Mouse (Mus musculus): Measurements from ENCODE around the gene Khsrp. TPM values are rescaled to one million over a fixed set of nuclear protein-coding genes. Genes with fewer than 3 reads are reported as not detected.

Gene Khsrp
- polyA plus RNA-seq, 1 experiment, result 49.7 TPM

DNA sequence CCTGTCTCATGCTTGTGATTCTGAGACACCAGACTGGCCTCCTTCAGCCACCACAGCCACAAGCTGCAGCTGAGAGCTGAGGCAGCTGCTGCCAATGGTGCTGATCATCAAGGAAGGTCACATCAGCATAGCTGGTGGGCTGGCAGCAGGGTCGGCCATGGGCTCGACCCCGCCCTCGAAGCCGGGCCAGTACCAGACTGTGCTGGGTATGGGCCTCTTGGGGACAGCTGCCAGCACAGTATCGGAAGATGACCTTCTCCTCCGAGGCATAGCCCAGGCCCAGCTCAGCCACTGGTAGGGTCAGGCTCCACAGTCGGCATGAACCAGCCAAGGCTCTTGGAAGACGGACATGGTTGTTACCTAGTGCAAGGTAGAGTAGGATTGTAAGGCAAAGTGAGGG, 31.9 kb downstream of the Khsrp start:
- DNase-seq, result no peak
- TF ChIP-seq POLR2A (IDR thresholded peaks at IDR 0.05; ENCODE audit: low read depth, low read length), result no peak
- no peak for TF ChIP-seq CTCF (conservative IDR thresholded peaks at IDR 0.05; ENCODE audit: insufficient read depth, insufficient read length, low read depth, low read length)
- no peak overlapping the region for H3K27ac ChIP-seq (ENCODE audit: insufficient read depth, low read depth, low read length)
- no peak overlapping the region for H3K4me3 ChIP-seq (ENCODE audit: insufficient read depth, low read depth, low read length)
- no peaks in the 10 kb centered on the region for H3K36me3 ChIP-seq (ENCODE audit: control insufficient read depth, insufficient read depth, low read length)
- peaks cover 3% of the 10 kb centered on the region; the same call in 1 of the 2 replicates for H3K4me1 ChIP-seq (ENCODE audit: control insufficient read depth, insufficient read depth, low read length)
- no peaks in the 10 kb centered on the region for H3K27me3 ChIP-seq (replicated peaks; ENCODE audit: control insufficient read depth, insufficient read depth, low read length)
- 92% methylated on average over 9 of the region's 9 CpGs for WGBS

DNA sequence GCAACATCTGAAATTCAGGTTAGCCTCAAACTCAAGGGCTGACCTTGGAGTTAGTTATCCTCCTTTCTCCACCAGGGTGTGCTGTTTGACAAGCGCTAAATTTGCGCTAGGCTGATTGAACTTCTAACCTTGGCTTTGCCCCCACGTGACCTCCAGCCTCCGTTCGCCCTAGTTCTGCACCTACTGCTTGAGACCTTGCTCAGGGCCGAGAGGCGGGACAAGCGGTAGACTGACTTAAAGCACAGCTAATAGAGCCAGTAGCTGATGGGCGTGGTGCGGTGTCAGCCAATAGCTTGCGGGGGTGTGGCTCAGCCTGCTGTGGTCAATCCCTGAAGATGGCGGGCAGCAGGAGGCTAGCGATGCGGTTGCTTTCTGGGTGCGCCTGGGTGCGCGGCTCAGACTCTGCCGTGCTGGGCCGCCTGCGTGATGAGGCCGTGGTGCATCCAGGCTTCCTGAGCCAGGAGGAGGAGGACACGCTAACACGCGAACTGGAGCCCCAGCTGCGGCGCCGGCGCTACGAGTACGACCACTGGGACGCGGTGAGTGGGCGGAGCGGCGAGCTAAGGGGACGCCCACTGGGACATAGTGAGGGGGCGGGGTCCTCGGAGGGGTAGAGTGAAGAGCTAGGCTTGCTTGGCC, 34.2 kb downstream of the Khsrp start, which contains the start of gene Alkbh7:
TSS of gene Alkbh7 (plus strand) at position 311 of the 639 bp plus-strand sequence.
- peak; percentile 99 for DNase-seq
- no peaks in the 10 kb centered on the region; the same call in 1 of the 2 replicates for H3K36me3 ChIP-seq (ENCODE audit: control insufficient read depth, insufficient read depth, low read length)
- no peaks in the 10 kb centered on the region for H3K27me3 ChIP-seq (replicated peaks; ENCODE audit: control insufficient read depth, insufficient read depth, low read length)
- TF ChIP-seq POLR2A (IDR thresholded peaks at IDR 0.05; ENCODE audit: low read depth, low read length) (no peak), CTCF (conservative IDR thresholded peaks at IDR 0.05; ENCODE audit: insufficient read depth, insufficient read length, low read depth, low read length) (peak; percentile 93)
- H3K4me3 ChIP-seq (ENCODE audit: insufficient read depth, low read depth, low read length), result peak within 1 kb of the TSS; percentile 90
- H3K4me1 ChIP-seq (ENCODE audit: control insufficient read depth, insufficient read depth, low read length), result peaks cover 3% of the 10 kb centered on the region; the same call in 1 of the 2 replicates
- peak within 1 kb of the TSS; percentile 82 for H3K27ac ChIP-seq (ENCODE audit: insufficient read depth, low read depth, low read length)
- under 1% methylated on average over 38 of the region's 38 CpGs for WGBS

DNA sequence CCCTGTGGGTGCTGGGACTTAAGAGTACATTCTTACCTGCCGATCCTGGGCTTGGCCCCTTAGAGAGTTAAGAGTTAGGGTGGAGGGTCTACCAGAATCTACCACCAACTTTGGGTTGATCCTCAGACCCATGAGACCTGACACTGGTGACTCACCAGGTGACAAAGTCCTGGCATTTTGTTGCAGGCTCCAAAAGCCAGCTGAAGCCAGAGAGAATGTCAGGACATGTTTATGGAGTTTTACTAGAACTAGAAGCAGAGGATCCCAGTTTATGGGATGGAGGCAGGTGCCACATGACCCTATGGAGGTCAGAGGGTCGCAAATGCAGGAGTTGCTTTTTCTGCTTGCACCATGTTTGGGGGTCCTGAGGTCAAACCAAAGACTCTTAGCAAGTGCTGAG, 34.8 kb downstream of the Khsrp start:
- DNase-seq, result no peak

DNA sequence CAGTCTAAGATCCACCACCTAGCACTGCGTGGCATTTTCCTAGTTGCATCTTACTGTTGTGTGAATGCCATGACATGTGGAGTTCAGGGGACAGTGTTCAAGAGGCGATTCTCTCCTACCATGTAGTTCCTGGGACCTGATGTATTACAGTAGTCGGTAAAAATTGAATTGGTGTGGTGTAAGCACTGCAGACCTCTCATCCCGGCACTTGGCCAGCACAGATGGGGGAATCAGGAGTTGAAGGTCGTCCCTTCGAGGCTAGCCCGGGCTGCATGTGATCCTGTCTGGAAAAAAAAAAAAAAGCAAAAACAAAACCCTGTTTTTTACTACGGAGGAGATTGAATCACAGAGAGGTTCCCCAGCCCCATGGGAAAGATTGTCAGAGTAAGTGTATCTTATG, 36.3 kb downstream of the Khsrp start:
- no peak overlapping the region for H3K27ac ChIP-seq (ENCODE audit: insufficient read depth, low read depth, low read length)
- H3K36me3 ChIP-seq (ENCODE audit: control insufficient read depth, insufficient read depth, low read length), result no peaks in the 10 kb centered on the region; the same call in 1 of the 2 replicates
- H3K4me1 ChIP-seq (ENCODE audit: control insufficient read depth, insufficient read depth, low read length), result peaks cover 7% of the 10 kb centered on the region; the same call in 1 of the 2 replicates
- WGBS, result 84% methylated on average over 8 of the region's 8 CpGs
- TF ChIP-seq CTCF (conservative IDR thresholded peaks at IDR 0.05; ENCODE audit: insufficient read depth, insufficient read length, low read depth, low read length) (no peak), POLR2A (IDR thresholded peaks at IDR 0.05; ENCODE audit: low read depth, low read length) (no peak)
- no peak for DNase-seq
- H3K4me3 ChIP-seq (ENCODE audit: insufficient read depth, low read depth, low read length), result no peak overlapping the region
- no peaks in the 10 kb centered on the region for H3K27me3 ChIP-seq (replicated peaks; ENCODE audit: control insufficient read depth, insufficient read depth, low read length)

More for the DNA sequence above, 34.8 kb downstream of the Khsrp start:
- H3K4me1 ChIP-seq (ENCODE audit: control insufficient read depth, insufficient read depth, low read length), result peaks cover 3% of the 10 kb centered on the region; the same call in 1 of the 2 replicates
- H3K36me3 ChIP-seq (ENCODE audit: control insufficient read depth, insufficient read depth, low read length), result no peaks in the 10 kb centered on the region; the same call in 1 of the 2 replicates
- no peak overlapping the region for H3K27ac ChIP-seq (ENCODE audit: insufficient read depth, low read depth, low read length)
- H3K4me3 ChIP-seq (ENCODE audit: insufficient read depth, low read depth, low read length), result no peak overlapping the region
- H3K27me3 ChIP-seq (replicated peaks; ENCODE audit: control insufficient read depth, insufficient read depth, low read length), result no peaks in the 10 kb centered on the region
- WGBS, result 61% methylated on average over 2 of the region's 2 CpGs
- TF ChIP-seq POLR2A (IDR thresholded peaks at IDR 0.05; ENCODE audit: low read depth, low read length), result no peak
- TF ChIP-seq CTCF (conservative IDR thresholded peaks at IDR 0.05; ENCODE audit: insufficient read depth, insufficient read length, low read depth, low read length), result no peak

DNA sequence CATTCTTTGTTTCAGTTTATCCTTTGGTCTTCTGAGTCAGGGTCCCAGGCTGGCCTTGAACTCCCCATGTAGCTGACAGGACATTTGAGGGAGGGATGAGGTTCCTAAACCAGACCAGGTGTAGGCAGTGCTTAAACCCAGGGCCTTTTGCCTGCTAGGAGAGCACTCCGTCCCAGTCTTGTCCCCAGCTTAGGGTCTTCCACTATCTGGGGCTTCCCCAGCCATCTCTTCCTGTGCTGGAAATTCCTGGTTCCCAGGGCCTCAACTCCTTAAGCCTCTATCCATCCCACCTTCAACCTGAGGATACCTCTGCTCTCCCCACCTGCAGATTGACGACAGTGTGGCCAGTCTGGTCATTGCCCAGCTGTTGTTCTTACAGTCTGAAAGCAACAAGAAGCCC, 40.4 kb downstream of the Khsrp start:
- peaks cover 4% of the 10 kb centered on the region; the same call in 1 of the 2 replicates for H3K4me1 ChIP-seq (ENCODE audit: control insufficient read depth, insufficient read depth, low read length)
- H3K36me3 ChIP-seq (ENCODE audit: control insufficient read depth, insufficient read depth, low read length), result no peaks in the 10 kb centered on the region; the same call in 1 of the 2 replicates
- peak overlapping the region; percentile 95 for H3K4me3 ChIP-seq (ENCODE audit: insufficient read depth, low read depth, low read length)
- no peaks in the 10 kb centered on the region for H3K27me3 ChIP-seq (replicated peaks; ENCODE audit: control insufficient read depth, insufficient read depth, low read length)
- TF ChIP-seq POLR2A (IDR thresholded peaks at IDR 0.05; ENCODE audit: low read depth, low read length) (no peak), CTCF (conservative IDR thresholded peaks at IDR 0.05; ENCODE audit: insufficient read depth, insufficient read length, low read depth, low read length) (no peak)
- WGBS, result 69% methylated on average over 2 of the region's 2 CpGs
- no peak overlapping the region for H3K27ac ChIP-seq (ENCODE audit: insufficient read depth, low read depth, low read length)
- DNase-seq, result no peak

DNA sequence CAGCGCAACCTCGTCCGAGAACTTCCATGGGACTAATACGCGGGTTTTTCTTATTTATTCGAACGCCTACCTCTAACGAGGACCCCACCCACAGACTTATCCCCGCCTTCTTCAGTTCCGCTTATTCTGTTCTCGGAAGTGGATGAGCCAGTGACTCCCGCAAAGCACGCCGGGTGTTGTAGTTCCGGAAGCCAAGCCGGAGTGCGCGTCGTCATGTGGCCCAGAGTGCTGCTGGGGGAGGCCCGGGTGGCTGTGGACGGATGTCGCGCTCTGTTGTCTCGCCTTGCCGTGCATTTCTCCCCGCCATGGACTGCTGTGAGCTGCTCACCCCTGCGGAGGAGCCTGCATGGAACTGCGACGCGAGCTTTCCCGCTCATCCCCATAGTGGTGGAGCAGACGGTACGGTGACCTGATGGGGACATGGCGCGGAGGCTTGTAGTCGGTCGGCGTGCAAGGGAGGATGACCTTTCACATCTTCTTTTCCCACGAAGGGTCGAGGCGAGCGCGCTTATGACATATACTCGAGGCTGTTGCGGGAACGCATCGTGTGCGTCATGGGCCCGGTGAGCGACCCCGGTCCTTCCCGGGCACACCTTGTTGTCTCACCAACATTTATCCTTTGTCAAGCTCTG, 41.1 kb downstream of the Khsrp start, which contains the start of gene Clpp:
TSS of gene Clpp (plus strand) at position 191 of the 632 bp plus-strand sequence.
- H3K4me3 ChIP-seq (ENCODE audit: insufficient read depth, low read depth, low read length), result peak within 1 kb of the TSS; percentile 95
- TF ChIP-seq POLR2A (IDR thresholded peaks at IDR 0.05; ENCODE audit: low read depth, low read length) (peak; percentile 86), CTCF (conservative IDR thresholded peaks at IDR 0.05; ENCODE audit: insufficient read depth, insufficient read length, low read depth, low read length) (no peak)
- DNase-seq, result peak; percentile 98
- H3K36me3 ChIP-seq (ENCODE audit: control insufficient read depth, insufficient read depth, low read length), result no peaks in the 10 kb centered on the region; the same call in 1 of the 2 replicates
- H3K4me1 ChIP-seq (ENCODE audit: control insufficient read depth, insufficient read depth, low read length), result peaks cover 4% of the 10 kb centered on the region; the same call in 1 of the 2 replicates
- no peaks in the 10 kb centered on the region for H3K27me3 ChIP-seq (replicated peaks; ENCODE audit: control insufficient read depth, insufficient read depth, low read length)
- WGBS, result under 1% methylated on average over 52 of the region's 52 CpGs
- H3K27ac ChIP-seq (ENCODE audit: insufficient read depth, low read depth, low read length), result peak within 1 kb of the TSS; percentile 80

Measured in kidney, adult 2 months (tissue).